Mouse (Mus musculus): ENCODE measurements around the gene Atp5l. TPM values are rescaled to one million over a fixed set of nuclear protein-coding genes. Genes with fewer than 3 reads are reported as not detected.
A peak's percentile ranks its signal among the peaks of the same experiment; 100 is the strongest.

Gene Atp5l
- polyA plus RNA-seq, 1 experiment from 2014 or later: 555 TPM

- H3K4me3 ChIP-seq (ENCODE audit: low read depth, low read length): no peak overlapping the region
- no peaks in the 10 kb centered on the region for H3K36me3 ChIP-seq (ENCODE audit: control insufficient read depth, insufficient read depth, low read length)
- no peaks in the 10 kb centered on the region for H3K27me3 ChIP-seq (ENCODE audit: control insufficient read depth, insufficient read depth, low read length)
- no peak for ATAC-seq (ENCODE audit: insufficient read depth, low FRiP score, low TSS enrichment)
- 0 out of 2 replicates have a peak, but pooled peaks cover 3% of the 10 kb centered on the region for H3K4me1 ChIP-seq (ENCODE audit: control insufficient read depth, insufficient read depth, low read length)
- H3K4me2 ChIP-seq (ENCODE audit: low read depth): no peak overlapping the region
- DNase-seq (ENCODE audit: low spot score): no peak
- H3K9ac ChIP-seq (ENCODE audit: low read length): no peak overlapping the region
- H3K27ac ChIP-seq (ENCODE audit: low read depth, low read length): no peak overlapping the region
- no peaks in the 10 kb centered on the region for H3K9me3 ChIP-seq (ENCODE audit: control insufficient read depth, low read length)
- 87% methylated on average over 7 of the region's 7 CpGs for WGBS
Observed at GRCm38 (mm10) chr9:44888114-44888624, 32.4 kb downstream of the Atp5l start.

GRCm38 (mm10) chr9:44882981-44883569 lies 37.5 kb downstream of the Atp5l start:
- H3K9me3 ChIP-seq (ENCODE audit: control insufficient read depth, low read length): no peaks in the 10 kb centered on the region
- H3K27ac ChIP-seq (ENCODE audit: low read depth, low read length): peak overlapping the region; percentile 98
- H3K9ac ChIP-seq (ENCODE audit: low read length): peak overlapping the region; percentile 95
- ATAC-seq (ENCODE audit: insufficient read depth, low FRiP score, low TSS enrichment) (0 out of 2 replicates have a peak, but pooled peaks have one; percentile 5), DNase-seq (ENCODE audit: low spot score) (peak; percentile 61)
- H3K27me3 ChIP-seq (ENCODE audit: control insufficient read depth, insufficient read depth, low read length): no peaks in the 10 kb centered on the region
- H3K4me1 ChIP-seq (ENCODE audit: control insufficient read depth, insufficient read depth, low read length): peaks cover 12% of the 10 kb centered on the region
- peak overlapping the region; percentile 99 for H3K4me3 ChIP-seq (ENCODE audit: low read depth, low read length)
- peak overlapping the region; percentile 94 for H3K4me2 ChIP-seq (ENCODE audit: low read depth)
- under 1% methylated on average over 21 of the region's 21 CpGs for WGBS
- H3K36me3 ChIP-seq (ENCODE audit: control insufficient read depth, insufficient read depth, low read length): no peaks in the 10 kb centered on the region

- peak overlapping the region; percentile 99 for H3K4me3 ChIP-seq (ENCODE audit: low read depth, low read length)
- H3K9me3 ChIP-seq (ENCODE audit: control insufficient read depth, low read length): no peaks in the 10 kb centered on the region
- peaks cover 15% of the 10 kb centered on the region for H3K4me1 ChIP-seq (ENCODE audit: control insufficient read depth, insufficient read depth, low read length)
- H3K4me2 ChIP-seq (ENCODE audit: low read depth): peak overlapping the region; percentile 94
- H3K36me3 ChIP-seq (ENCODE audit: control insufficient read depth, insufficient read depth, low read length): no peaks in the 10 kb centered on the region
- H3K9ac ChIP-seq (ENCODE audit: low read length): peak overlapping the region; percentile 95
- no peaks in the 10 kb centered on the region for H3K27me3 ChIP-seq (ENCODE audit: control insufficient read depth, insufficient read depth, low read length)
- ATAC-seq (ENCODE audit: insufficient read depth, low FRiP score, low TSS enrichment) (peak; percentile 56), DNase-seq (ENCODE audit: low spot score) (no peak)
- 0% methylated on average over 26 of the region's 27 CpGs for WGBS
- H3K27ac ChIP-seq (ENCODE audit: low read depth, low read length): peak overlapping the region; percentile 98
Observed at GRCm38 (mm10) chr9:44882436-44882980, 38.0 kb downstream of the Atp5l start.

GRCm38 (mm10) chr9:44881941-44882435 lies 38.6 kb downstream of the Atp5l start:
- DNase-seq (ENCODE audit: low spot score): peak; percentile 90
- ATAC-seq (ENCODE audit: insufficient read depth, low FRiP score, low TSS enrichment): peak; percentile 55
- Histone ChIP-seq H3K4me2 (ENCODE audit: low read depth) (peak overlapping the region; percentile 94), H3K36me3 (ENCODE audit: control insufficient read depth, insufficient read depth, low read length) (no peaks in the 10 kb centered on the region), H3K27me3 (ENCODE audit: control insufficient read depth, insufficient read depth, low read length) (no peaks in the 10 kb centered on the region), H3K9me3 (ENCODE audit: control insufficient read depth, low read length) (no peaks in the 10 kb centered on the region), H3K9ac (ENCODE audit: low read length) (peak overlapping the region; percentile 95), H3K27ac (ENCODE audit: low read depth, low read length) (peak overlapping the region; percentile 98), H3K4me3 (ENCODE audit: low read depth, low read length) (peak overlapping the region; percentile 99), H3K4me1 (ENCODE audit: control insufficient read depth, insufficient read depth, low read length) (peaks cover 20% of the 10 kb centered on the region)
- WGBS: 0% methylated on average over 28 of the region's 29 CpGs

GRCm38 (mm10) chr9:44881221-44881871 lies 39.2 kb downstream of the Atp5l start, which contains the start of gene Kmt2a:
TSS of gene Kmt2a (minus strand) at chr9:44881296.
- WGBS: under 1% methylated on average over 44 of the region's 71 CpGs
- peaks cover 20% of the 10 kb centered on the region for H3K4me1 ChIP-seq (ENCODE audit: control insufficient read depth, insufficient read depth, low read length)

GRCm38 (mm10) chr9:44880309-44881081 lies 40.0 kb downstream of the Atp5l start:
- under 1% methylated on average over 36 of the region's 44 CpGs for WGBS
- ATAC-seq (ENCODE audit: insufficient read depth, low FRiP score, low TSS enrichment) (no peak), DNase-seq (ENCODE audit: low spot score) (peak; percentile 29)
- Histone ChIP-seq H3K27me3 (ENCODE audit: control insufficient read depth, insufficient read depth, low read length) (no peaks in the 10 kb centered on the region), H3K9me3 (ENCODE audit: control insufficient read depth, low read length) (no peaks in the 10 kb centered on the region), H3K4me2 (ENCODE audit: low read depth) (peak overlapping the region; percentile 97), H3K4me3 (ENCODE audit: low read depth, low read length) (peak overlapping the region; percentile 99), H3K9ac (ENCODE audit: low read length) (peak overlapping the region; percentile 95), H3K36me3 (ENCODE audit: control insufficient read depth, insufficient read depth, low read length) (no peaks in the 10 kb centered on the region), H3K4me1 (ENCODE audit: control insufficient read depth, insufficient read depth, low read length) (peaks cover 20% of the 10 kb centered on the region), H3K27ac (ENCODE audit: low read depth, low read length) (peak overlapping the region; percentile 98)

More at GRCm38 (mm10) chr9:44881221-44881871, 39.2 kb downstream of the Atp5l start, which contains the start of gene Kmt2a:
- Histone ChIP-seq H3K9me3 (ENCODE audit: control insufficient read depth, low read length) (no peaks in the 10 kb centered on the region), H3K36me3 (ENCODE audit: control insufficient read depth, insufficient read depth, low read length) (no peaks in the 10 kb centered on the region), H3K27me3 (ENCODE audit: control insufficient read depth, insufficient read depth, low read length) (no peaks in the 10 kb centered on the region), H3K9ac (ENCODE audit: low read length) (peak within 1 kb of the TSS; percentile 95), H3K27ac (ENCODE audit: low read depth, low read length) (peak within 1 kb of the TSS; percentile 98), H3K4me2 (ENCODE audit: low read depth) (peak within 1 kb of the TSS; percentile 97), H3K4me3 (ENCODE audit: low read depth, low read length) (peak within 1 kb of the TSS; percentile 99)
- peak; percentile 70 for ATAC-seq (ENCODE audit: insufficient read depth, low FRiP score, low TSS enrichment)
- peak; percentile 98 for DNase-seq (ENCODE audit: low spot score)

GRCm38 (mm10) chr9:44879694-44880271 lies 40.8 kb downstream of the Atp5l start:
- Histone ChIP-seq H3K36me3 (ENCODE audit: control insufficient read depth, insufficient read depth, low read length) (no peaks in the 10 kb centered on the region), H3K4me1 (ENCODE audit: control insufficient read depth, insufficient read depth, low read length) (peaks cover 23% of the 10 kb centered on the region), H3K9me3 (ENCODE audit: control insufficient read depth, low read length) (no peaks in the 10 kb centered on the region), H3K4me2 (ENCODE audit: low read depth) (peak overlapping the region; percentile 97), H3K4me3 (ENCODE audit: low read depth, low read length) (peak overlapping the region; percentile 99), H3K9ac (ENCODE audit: low read length) (peak overlapping the region; percentile 95), H3K27ac (ENCODE audit: low read depth, low read length) (peak overlapping the region; percentile 98; the same call in 1 of the 2 replicates), H3K27me3 (ENCODE audit: control insufficient read depth, insufficient read depth, low read length) (no peaks in the 10 kb centered on the region)
- 2% methylated on average over 13 of the region's 13 CpGs for WGBS
- DNase-seq (ENCODE audit: low spot score) (peak; percentile 40), ATAC-seq (ENCODE audit: insufficient read depth, low FRiP score, low TSS enrichment) (no peak)

All from neural tube, embryonic 11.5 days (tissue).